Mouse (Mus musculus) myocyte (in vitro differentiated cells): Measurements from ENCODE around the gene Nnat. TPM values are rescaled to one million over a fixed set of nuclear protein-coding genes. Genes with fewer than 3 reads are reported as not detected.

ENCODE experiments used
- H3K27me3 ChIP-seq: one replicate; pipeline ENCODE4 v1.6.1; 2011; ENCODE audit not compliant: control insufficient read depth, insufficient read depth, insufficient read length
- H3K36me3 ChIP-seq: one replicate; pipeline ENCODE4 v1.6.1; 2011; ENCODE audit not compliant: control insufficient read depth, insufficient read depth
- H3K4me2 ChIP-seq: one replicate; pipeline ENCODE4 v1.6.1; 2011; ENCODE audit warnings: low read depth, control low read depth
- H3K4me3 ChIP-seq: one replicate; pipeline ENCODE4 v1.5.1; 2011; ENCODE audit warnings: mild to moderate bottlenecking, control low read depth, moderate library complexity
- H3K79me2 ChIP-seq: one replicate; pipeline ENCODE4 v1.6.1; 2011; ENCODE audit not compliant: control insufficient read depth, insufficient read depth
- H3ac ChIP-seq: one replicate; pipeline ENCODE4 v1.6.1; 2011; ENCODE audit not compliant: control insufficient read depth, insufficient read length
- CEBPB ChIP-seq: IDR thresholded peaks from 2 replicates; pipeline ENCODE4 v1.6.1; 2011; ENCODE audit warnings: mild to moderate bottlenecking, moderate library complexity; ENCODE audit not compliant: poor library complexity, insufficient read depth, severe bottlenecking
- E2F4 ChIP-seq: IDR thresholded peaks from one replicate; pipeline ENCODE4 v1.6.1; 2011; ENCODE audit warnings: mild to moderate bottlenecking, control low read depth, moderate library complexity; ENCODE audit not compliant: insufficient read depth
- MAX ChIP-seq: IDR thresholded peaks from one replicate; pipeline ENCODE4 v1.6.1; 2011; ENCODE audit warnings: low read depth, mild to moderate bottlenecking, control low read depth
- MYOD1 ChIP-seq, 3 experiments: IDR thresholded peaks; one replicate each; pipeline ENCODE4 v1.6.1; 2011; ENCODE audit warnings: control low read depth in 2 of 3, low read depth in 2 of 3, mild to moderate bottlenecking in 2 of 3, moderate library complexity in 1 of 3; ENCODE audit not compliant: insufficient read length in 2 of 3, control insufficient read depth in 1 of 3
- MYOG ChIP-seq, 3 experiments: IDR thresholded peaks; one replicate each; pipeline ENCODE4 v1.6.1; 2011; ENCODE audit warnings: control low read depth in 2 of 3, low read depth in 2 of 3, mild to moderate bottlenecking in 2 of 3; ENCODE audit not compliant: insufficient read length in 2 of 3, control insufficient read depth in 1 of 3, insufficient read depth in 1 of 3
- POLR2A ChIP-seq: IDR thresholded peaks from one replicate; pipeline ENCODE4 v1.6.1; 2011; ENCODE audit warnings: low read depth, mild to moderate bottlenecking, control low read depth, moderate library complexity; ENCODE audit not compliant: insufficient read length
- POLR2AphosphoS2 ChIP-seq: IDR thresholded peaks from one replicate; pipeline ENCODE4 v1.6.1; 2011; ENCODE audit warnings: low read depth, control low read depth; ENCODE audit not compliant: insufficient read length
- REST ChIP-seq: IDR thresholded peaks from one replicate; pipeline ENCODE4 v1.6.1; 2011; ENCODE audit warnings: mild to moderate bottlenecking, control low read depth, moderate library complexity; ENCODE audit not compliant: insufficient read depth, insufficient read length
- SRF ChIP-seq: IDR thresholded peaks from one replicate; pipeline ENCODE4 v1.6.1; 2011; ENCODE audit warnings: low read depth; ENCODE audit not compliant: control insufficient read depth, insufficient read length
- TCF12 ChIP-seq: IDR thresholded peaks from one replicate; pipeline ENCODE4 v1.6.1; 2011; ENCODE audit warnings: mild to moderate bottlenecking, control low read depth; ENCODE audit not compliant: poor library complexity, insufficient read depth, severe bottlenecking
- TCF3 ChIP-seq: IDR thresholded peaks from one replicate; pipeline ENCODE4 v1.6.1; 2011; ENCODE audit warnings: low read depth, control low read depth; ENCODE audit not compliant: insufficient read length
- USF1 ChIP-seq: IDR thresholded peaks from one replicate; pipeline ENCODE4 v1.6.1; 2011; ENCODE audit warnings: low read depth, mild to moderate bottlenecking, control low read depth, moderate library complexity
- polyA plus RNA-seq: library from polyadenylated mRNA; unstranded; fragments of >200 nt; fragmentation: generic; extraction: Trizol; gene quantifications from one replicate; pipeline ENCODE4 v1.2.1, GENCODE M21; 2012; ENCODE audit warnings: missing spikeins

The Nnat gene
- polyA plus RNA-seq, 1 experiment, result 1.1 TPM

- H3K4me3 ChIP-seq, result no peak overlapping the region
- peaks cover 6% of the 10 kb centered on the region for H3K36me3 ChIP-seq
- H3K27me3 ChIP-seq, result no peaks in the 10 kb centered on the region
- TF ChIP-seq SRF (no peak), MYOG (IDR thresholded peaks at IDR 0.05; ENCODE audit: control insufficient read depth in 1 of 3, insufficient read depth in 1 of 3, insufficient read length in 2 of 3, low read depth in 2 of 3) (no peak), REST (no peak), TCF3 (no peak)
- H3K4me2 ChIP-seq, result no peak overlapping the region
- no peak overlapping the region for H3ac ChIP-seq
- H3K79me2 ChIP-seq, result no peaks in the 10 kb centered on the region
These were observed 19.6 kb upstream of the Nnat start for GRCm38 (mm10) chr2:157540073-157540952.

- Histone ChIP-seq H3K36me3 (peaks cover 6% of the 10 kb centered on the region), H3K79me2 (no peaks in the 10 kb centered on the region), H3K4me3 (no peak overlapping the region), H3ac (no peak overlapping the region), H3K27me3 (no peaks in the 10 kb centered on the region), H3K4me2 (no peak overlapping the region)
- TF ChIP-seq USF1 (no peak), CEBPB (no peak), E2F4 (no peak), REST (no peak), MAX (no peak), POLR2AphosphoS2 (no peak), POLR2A (no peak), TCF12 (no peak), MYOD1 (IDR thresholded peaks at IDR 0.05; ENCODE audit: control insufficient read depth in 1 of 3, insufficient read length in 2 of 3, low read depth in 2 of 3) (no peak), SRF (no peak)
These were observed 18.8 kb upstream of the Nnat start for GRCm38 (mm10) chr2:157540953-157541569.

- no peak overlapping the region for H3K4me3 ChIP-seq
- H3K4me2 ChIP-seq, result no peak overlapping the region
- no peak overlapping the region for H3ac ChIP-seq
- TF ChIP-seq MYOG (IDR thresholded peaks at IDR 0.05; ENCODE audit: control insufficient read depth in 1 of 3, insufficient read depth in 1 of 3, insufficient read length in 2 of 3, low read depth in 2 of 3) (no peak), USF1 (no peak), TCF12 (no peak), TCF3 (no peak), CEBPB (no peak), SRF (no peak), E2F4 (no peak), MYOD1 (IDR thresholded peaks at IDR 0.05; ENCODE audit: control insufficient read depth in 1 of 3, insufficient read length in 2 of 3, low read depth in 2 of 3) (no peak), POLR2A (no peak), MAX (no peak), POLR2AphosphoS2 (no peak), REST (no peak)
- no peaks in the 10 kb centered on the region for H3K27me3 ChIP-seq
- peaks cover 6% of the 10 kb centered on the region for H3K36me3 ChIP-seq
- H3K79me2 ChIP-seq, result no peaks in the 10 kb centered on the region
These were observed 18.2 kb upstream of the Nnat start for GRCm38 (mm10) chr2:157541631-157542030.

- H3K36me3 ChIP-seq, result peaks cover 6% of the 10 kb centered on the region
- TF ChIP-seq MYOD1 (IDR thresholded peaks at IDR 0.05; ENCODE audit: control insufficient read depth in 1 of 3, insufficient read length in 2 of 3, low read depth in 2 of 3) (no peak), TCF12 (no peak)
These were observed 17.5 kb upstream of the Nnat start for GRCm38 (mm10) chr2:157542415-157542814.

GRCm38 (mm10) chr2:157544333-157544888 is 15.5 kb upstream of the Nnat start:
- TF ChIP-seq MYOG (IDR thresholded peaks at IDR 0.05; ENCODE audit: control insufficient read depth in 1 of 3, insufficient read depth in 1 of 3, insufficient read length in 2 of 3, low read depth in 2 of 3), result no peak
- no peak for TF ChIP-seq USF1
- no peak for TF ChIP-seq TCF3
- TF ChIP-seq E2F4, result no peak
- no peak for TF ChIP-seq REST
- no peak for TF ChIP-seq MAX
- no peaks in the 10 kb centered on the region for H3K79me2 ChIP-seq
- H3K27me3 ChIP-seq, result no peaks in the 10 kb centered on the region
- peaks cover 20% of the 10 kb centered on the region for H3K36me3 ChIP-seq
- no peak overlapping the region for H3ac ChIP-seq
- no peak overlapping the region for H3K4me2 ChIP-seq
- H3K4me3 ChIP-seq, result no peak overlapping the region

More at GRCm38 (mm10) chr2:157542415-157542814, 17.5 kb upstream of the Nnat start:
- no peak overlapping the region for H3ac ChIP-seq
- H3K27me3 ChIP-seq, result no peaks in the 10 kb centered on the region
- no peak overlapping the region for H3K4me2 ChIP-seq
- H3K79me2 ChIP-seq, result no peaks in the 10 kb centered on the region
- H3K4me3 ChIP-seq, result no peak overlapping the region
